Mouse (Mus musculus): ENCODE results near the gene Bpifb9a.
"Not testable (repeated sequence)": the region's sequence is repeated elsewhere in the genome, so short reads cannot be mapped to it uniquely, and the experiment has no call there.

GRCm38 (mm10) chr2:154264397-154264796, 6.7 kb downstream of the Bpifb9a start:
- TF ChIP-seq GATA1, TAL1 (IDR thresholded peaks at IDR 0.05; ENCODE audit: low read length): not testable (repeated sequence)
